Mouse (Mus musculus): ENCODE measurements at regions not wholly inside any gene's neighbourhood (a gene's known extent, or its start where the extent isn't known, plus 50 kb on each side); places are given as distances from the start of the nearest gene placed in this dataset.

DNA sequence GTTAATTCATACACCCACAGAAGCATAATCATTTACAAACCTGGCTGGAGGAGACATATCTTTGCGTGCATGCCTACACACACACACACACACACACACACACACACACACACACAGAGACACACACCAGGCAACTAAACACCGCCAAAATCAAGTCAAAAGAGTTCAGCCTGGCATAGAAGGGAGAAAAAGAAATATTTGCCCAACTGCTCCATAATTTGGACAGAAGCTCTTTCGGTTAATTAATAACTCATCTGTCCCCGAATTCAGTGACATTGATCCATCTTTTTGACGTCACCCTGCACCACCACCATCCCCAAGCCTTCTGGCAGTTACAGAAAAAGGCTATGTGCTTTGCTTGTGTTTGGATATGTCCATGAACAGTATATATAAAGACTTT is 444.9 kb downstream of the Tshz3 start:
- Histone ChIP-seq H3K9me3 (no peaks in the 10 kb centered on the region), H3K4me3 (no peak overlapping the region), H3K36me3 (no peaks in the 10 kb centered on the region), H3K27me3 (ENCODE audit: insufficient read depth, poor library complexity, severe bottlenecking) (no peaks in the 10 kb centered on the region), H3K27ac (no peak overlapping the region), H3K4me1 (0 out of 2 replicates have a peak, but pooled peaks cover 4% of the 10 kb centered on the region)
- WGBS, result 86% methylated on average over 5 of the region's 5 CpGs
- DNase-seq (ENCODE audit: low spot score), result no peak

DNA sequence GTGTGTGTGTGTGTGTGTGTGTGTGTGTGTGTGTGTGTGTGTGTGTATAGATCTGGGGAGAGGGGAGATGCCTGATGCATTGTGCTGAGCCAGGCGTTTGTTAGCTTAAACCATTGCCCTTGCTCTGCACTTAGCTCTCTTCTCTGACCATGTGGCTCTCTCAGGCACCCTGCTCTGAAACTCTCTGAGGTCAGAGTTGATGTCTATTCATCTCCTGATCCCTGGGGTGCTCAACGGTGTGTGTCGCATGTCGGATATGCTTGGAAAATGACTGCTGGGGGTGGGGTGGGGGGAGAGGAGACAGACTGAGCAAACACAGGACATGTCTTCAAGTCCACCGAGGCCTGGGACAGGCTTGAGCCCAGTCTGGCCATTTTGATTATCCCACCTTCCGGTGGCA is 446.4 kb downstream of the Tshz3 start:
- H3K27ac ChIP-seq, result no peak overlapping the region
- no peaks in the 10 kb centered on the region for H3K27me3 ChIP-seq (ENCODE audit: insufficient read depth, poor library complexity, severe bottlenecking)
- no peaks in the 10 kb centered on the region for H3K36me3 ChIP-seq
- no peak overlapping the region for H3K4me3 ChIP-seq
- H3K9me3 ChIP-seq, result no peaks in the 10 kb centered on the region
- 0 out of 2 replicates have a peak, but pooled peaks cover 4% of the 10 kb centered on the region for H3K4me1 ChIP-seq
- DNase-seq (ENCODE audit: low spot score), result no peak
- WGBS, result 54% methylated on average over 6 of the region's 6 CpGs

DNA sequence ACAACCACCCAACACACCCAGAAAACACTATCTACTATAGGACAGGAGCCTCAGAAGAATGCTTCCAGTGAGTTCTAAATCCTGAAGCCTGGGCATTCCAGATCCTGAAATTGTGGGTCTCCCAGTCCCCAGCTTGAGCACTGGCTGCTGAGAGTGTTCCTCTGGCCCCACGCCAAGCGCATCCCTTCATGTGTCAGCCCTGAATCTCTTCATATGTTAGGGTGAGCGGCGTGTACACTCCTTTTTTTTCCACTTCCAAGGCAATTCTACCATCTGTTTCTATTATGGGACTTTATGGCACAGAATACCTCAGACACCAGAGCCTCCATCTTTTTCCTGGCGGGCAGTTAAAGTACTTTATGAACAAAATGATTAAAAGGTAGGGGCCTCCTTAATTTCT is 451.8 kb downstream of the Tshz3 start:
- no peaks in the 10 kb centered on the region for H3K4me1 ChIP-seq
- no peaks in the 10 kb centered on the region for H3K36me3 ChIP-seq
- no peak overlapping the region for H3K4me3 ChIP-seq
- no peaks in the 10 kb centered on the region for H3K27me3 ChIP-seq (ENCODE audit: insufficient read depth, poor library complexity, severe bottlenecking)
- no peak for DNase-seq (ENCODE audit: low spot score)
- no peak overlapping the region for H3K27ac ChIP-seq
- 87% methylated on average over 5 of the region's 5 CpGs for WGBS
- H3K9me3 ChIP-seq, result no peaks in the 10 kb centered on the region

DNA sequence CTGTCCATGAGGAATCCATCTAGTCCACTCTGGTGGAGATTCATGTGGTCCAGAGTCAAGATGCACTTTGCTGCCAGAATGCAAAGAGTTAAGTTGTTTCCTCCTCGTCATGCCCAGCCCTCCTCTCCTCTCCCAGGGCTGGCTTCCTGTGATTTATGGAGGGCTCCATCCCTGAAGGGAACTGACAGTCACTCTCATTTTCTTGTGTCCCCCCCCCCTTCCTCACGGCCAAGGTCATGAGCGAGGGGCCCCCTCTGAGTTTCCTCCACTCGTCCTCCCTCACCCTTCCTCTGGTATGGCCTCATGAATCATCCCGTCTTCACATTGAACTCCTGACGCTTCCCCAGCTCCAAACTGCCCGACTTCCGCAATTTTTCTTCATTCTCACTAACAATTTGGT is 461.9 kb downstream of the Tshz3 start:
- H3K4me3 ChIP-seq, result no peak overlapping the region
- no peak for DNase-seq (ENCODE audit: low spot score)
- H3K27ac ChIP-seq, result no peak overlapping the region
- H3K9me3 ChIP-seq, result no peaks in the 10 kb centered on the region
- H3K27me3 ChIP-seq (ENCODE audit: insufficient read depth, poor library complexity, severe bottlenecking), result no peaks in the 10 kb centered on the region
- no peaks in the 10 kb centered on the region for H3K36me3 ChIP-seq
- WGBS, result 58% methylated on average over 8 of the region's 8 CpGs
- no peaks in the 10 kb centered on the region for H3K4me1 ChIP-seq

DNA sequence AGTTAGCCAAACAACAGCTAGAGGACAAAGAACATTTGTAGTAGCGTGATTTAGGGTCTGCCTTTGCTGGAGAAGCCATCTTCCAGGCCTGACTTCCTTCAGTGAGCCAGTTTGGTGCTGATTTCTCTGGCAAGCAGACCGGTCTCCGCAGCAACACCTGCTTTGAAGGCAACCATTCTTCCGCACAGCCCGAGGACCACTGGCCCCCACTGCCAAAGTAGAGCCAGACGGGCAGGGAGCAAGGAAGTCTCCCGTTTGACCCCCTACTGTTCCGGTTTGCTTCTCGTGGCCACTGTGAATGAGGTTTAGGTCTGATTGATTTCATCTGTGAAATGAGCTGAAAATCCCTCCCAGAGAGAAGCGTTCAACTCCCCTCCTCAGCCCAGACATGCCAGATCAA is 471.0 kb downstream of the Tshz3 start:
- Histone ChIP-seq H3K27me3 (ENCODE audit: insufficient read depth, poor library complexity, severe bottlenecking) (no peaks in the 10 kb centered on the region), H3K27ac (no peak overlapping the region), H3K4me3 (no peak overlapping the region), H3K4me1 (no peaks in the 10 kb centered on the region), H3K36me3 (no peaks in the 10 kb centered on the region), H3K9me3 (no peaks in the 10 kb centered on the region)
- DNase-seq (ENCODE audit: low spot score), result no peak
- 77% methylated on average over 10 of the region's 10 CpGs for WGBS

DNA sequence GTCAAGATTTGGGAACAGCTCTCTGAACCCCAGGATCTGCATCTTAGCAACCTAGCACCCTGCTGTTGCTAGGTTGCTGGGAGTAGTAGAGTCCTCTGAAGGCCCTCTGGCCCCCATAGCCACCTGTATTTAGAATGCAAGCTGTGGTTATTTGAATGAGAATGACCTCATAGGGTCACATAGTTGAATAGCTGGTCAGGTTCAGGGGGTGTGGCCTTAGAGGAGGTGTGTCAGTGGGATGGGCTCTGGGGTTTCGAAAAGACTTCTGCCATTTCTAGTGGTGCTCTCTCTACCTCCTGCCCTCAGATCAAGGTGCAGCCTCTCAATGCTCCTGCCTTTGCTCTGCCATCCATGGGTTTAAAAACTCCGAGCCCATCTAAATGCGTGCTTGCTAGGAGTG is 477.8 kb downstream of the Tshz3 start:
- H3K36me3 ChIP-seq, result no peaks in the 10 kb centered on the region
- no peaks in the 10 kb centered on the region for H3K9me3 ChIP-seq
- H3K4me3 ChIP-seq, result no peak overlapping the region
- H3K4me1 ChIP-seq, result peaks cover 8% of the 10 kb centered on the region; the same call in 1 of the 2 replicates
- DNase-seq (ENCODE audit: low spot score), result no peak
- H3K27ac ChIP-seq, result no peak overlapping the region
- WGBS, result 85% methylated on average over 3 of the region's 3 CpGs
- H3K27me3 ChIP-seq (ENCODE audit: insufficient read depth, poor library complexity, severe bottlenecking), result no peaks in the 10 kb centered on the region

DNA sequence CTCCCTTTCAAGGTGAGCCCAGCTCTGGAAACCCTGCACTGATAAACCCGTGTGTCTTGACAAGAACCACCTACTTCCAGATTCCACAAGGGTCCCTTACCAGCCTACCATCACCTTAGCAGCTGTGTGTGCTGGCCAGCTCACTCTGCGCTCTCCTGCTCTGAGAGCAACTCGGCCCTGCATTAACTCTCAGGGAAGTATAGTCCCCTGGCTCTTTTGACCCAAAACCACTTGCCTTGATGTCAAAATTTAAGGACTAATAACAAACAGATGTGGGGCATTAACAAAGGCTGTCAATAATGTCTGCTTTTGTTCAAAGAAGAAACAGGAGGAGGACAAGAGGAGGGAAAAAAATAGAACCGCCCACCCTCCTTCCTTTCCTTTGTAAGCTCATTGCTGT is 480.3 kb downstream of the Tshz3 start:
- Histone ChIP-seq H3K9me3 (no peaks in the 10 kb centered on the region), H3K4me3 (no peak overlapping the region), H3K4me1 (peaks cover 8% of the 10 kb centered on the region; the same call in 1 of the 2 replicates), H3K27ac (no peak overlapping the region), H3K36me3 (no peaks in the 10 kb centered on the region), H3K27me3 (ENCODE audit: insufficient read depth, poor library complexity, severe bottlenecking) (no peaks in the 10 kb centered on the region)
- WGBS, result 48% methylated on average over 4 of the region's 4 CpGs
- DNase-seq (ENCODE audit: low spot score), result no peak

DNA sequence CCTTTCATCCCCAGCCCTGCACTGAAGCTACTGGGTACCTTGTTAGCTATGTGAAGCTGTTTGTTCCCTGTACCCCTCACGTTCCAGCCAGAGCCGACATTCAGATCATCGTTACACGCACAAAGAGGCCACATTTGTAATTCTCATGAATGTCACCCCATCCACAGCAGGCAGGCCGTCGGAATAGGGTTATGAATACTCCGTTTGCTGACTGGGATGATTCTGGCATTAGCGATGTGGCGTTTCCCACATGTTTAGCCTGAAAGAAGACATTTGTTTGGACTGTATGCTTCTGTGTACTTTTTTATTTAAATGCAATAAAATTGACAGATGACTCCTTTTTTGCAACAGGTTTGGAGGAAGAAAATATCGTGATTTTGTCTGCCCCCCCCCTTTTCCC is 482.0 kb downstream of the Tshz3 start:
- no peak overlapping the region for H3K27ac ChIP-seq
- H3K27me3 ChIP-seq (ENCODE audit: insufficient read depth, poor library complexity, severe bottlenecking), result no peaks in the 10 kb centered on the region
- no peaks in the 10 kb centered on the region for H3K36me3 ChIP-seq
- DNase-seq (ENCODE audit: low spot score), result no peak
- H3K9me3 ChIP-seq, result no peaks in the 10 kb centered on the region
- peaks cover 8% of the 10 kb centered on the region; the same call in 1 of the 2 replicates for H3K4me1 ChIP-seq
- 81% methylated on average over 10 of the region's 10 CpGs for WGBS
- H3K4me3 ChIP-seq, result no peak overlapping the region

DNA sequence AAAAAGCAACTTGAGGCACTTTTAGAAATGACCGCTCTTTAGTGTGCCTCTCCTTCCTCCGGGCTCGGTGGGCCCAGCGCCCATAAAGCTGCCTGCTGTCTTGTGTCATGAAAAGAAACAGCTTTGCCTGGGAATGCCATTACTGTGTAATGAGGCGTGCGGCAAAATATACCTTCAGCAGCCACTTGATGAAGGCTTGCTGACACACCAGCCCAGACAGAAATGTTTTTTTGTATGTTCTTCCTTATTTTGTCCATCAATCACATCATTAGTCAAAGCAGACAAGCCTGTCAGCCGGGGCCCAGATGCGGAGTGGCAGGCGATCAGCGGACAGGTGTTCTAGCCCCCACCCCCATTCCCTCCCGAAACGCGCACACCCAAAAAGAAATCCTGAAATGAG is 482.5 kb downstream of the Tshz3 start:
- no peak overlapping the region for H3K4me3 ChIP-seq
- H3K27ac ChIP-seq, result no peak overlapping the region
- H3K27me3 ChIP-seq (ENCODE audit: insufficient read depth, poor library complexity, severe bottlenecking), result no peaks in the 10 kb centered on the region
- DNase-seq (ENCODE audit: low spot score), result no peak
- H3K9me3 ChIP-seq, result no peaks in the 10 kb centered on the region
- 75% methylated on average over 13 of the region's 13 CpGs for WGBS
- no peaks in the 10 kb centered on the region for H3K36me3 ChIP-seq
- H3K4me1 ChIP-seq, result peaks cover 8% of the 10 kb centered on the region; the same call in 1 of the 2 replicates

DNA sequence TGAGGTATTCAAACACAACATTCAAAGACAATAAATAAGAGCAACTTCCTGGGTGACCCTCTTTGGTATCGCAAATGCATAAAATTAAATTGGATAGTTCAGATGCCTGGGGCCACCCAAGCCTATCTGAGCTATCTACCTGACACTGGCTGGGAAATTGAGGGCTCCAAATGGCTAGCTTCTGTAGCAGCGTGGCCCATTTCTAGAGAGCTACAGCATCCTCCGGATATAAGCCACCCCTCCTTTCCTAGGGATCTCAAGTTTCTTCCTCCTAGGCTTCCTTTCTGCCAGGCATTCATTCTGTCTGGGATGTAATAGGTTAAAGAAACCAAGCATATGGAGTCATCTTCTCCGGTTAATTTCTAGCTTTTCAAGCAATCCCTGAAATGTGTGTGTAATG is 483.2 kb downstream of the Tshz3 start:
- no peak for DNase-seq (ENCODE audit: low spot score)
- no peaks in the 10 kb centered on the region for H3K36me3 ChIP-seq
- H3K27me3 ChIP-seq (ENCODE audit: insufficient read depth, poor library complexity, severe bottlenecking), result no peaks in the 10 kb centered on the region
- no peak overlapping the region for H3K4me3 ChIP-seq
- H3K27ac ChIP-seq, result no peak overlapping the region
- no peaks in the 10 kb centered on the region for H3K9me3 ChIP-seq
- 71% methylated on average over 4 of the region's 4 CpGs for WGBS
- peaks cover 8% of the 10 kb centered on the region; the same call in 1 of the 2 replicates for H3K4me1 ChIP-seq

DNA sequence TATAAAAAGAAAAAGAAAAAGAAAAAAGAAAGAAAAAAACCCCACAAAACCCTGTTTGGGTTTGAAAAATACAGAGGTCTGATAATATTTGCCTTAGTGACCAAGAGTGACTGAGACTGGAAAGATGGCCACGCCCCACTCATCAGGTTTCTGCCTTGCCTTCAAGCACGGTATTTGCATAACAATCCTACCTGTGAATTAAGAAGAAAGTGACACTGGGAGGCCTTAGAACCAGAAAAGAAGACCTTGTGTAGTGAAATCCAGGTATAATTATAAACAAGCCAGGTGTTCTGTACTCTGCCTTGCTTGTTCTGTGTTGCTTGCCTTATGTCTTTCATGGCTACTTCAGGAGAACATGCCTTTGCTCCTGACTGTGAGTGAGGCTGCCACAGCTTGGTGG is 494.6 kb downstream of the Tshz3 start:
- no peak overlapping the region for H3K27ac ChIP-seq
- 39% methylated on average over 2 of the region's 2 CpGs for WGBS
- no peaks in the 10 kb centered on the region for H3K27me3 ChIP-seq (ENCODE audit: insufficient read depth, poor library complexity, severe bottlenecking)
- no peak for DNase-seq (ENCODE audit: low spot score)
- H3K36me3 ChIP-seq, result no peaks in the 10 kb centered on the region
- H3K4me1 ChIP-seq, result no peaks in the 10 kb centered on the region
- H3K4me3 ChIP-seq, result no peak overlapping the region
- H3K9me3 ChIP-seq, result no peaks in the 10 kb centered on the region

DNA sequence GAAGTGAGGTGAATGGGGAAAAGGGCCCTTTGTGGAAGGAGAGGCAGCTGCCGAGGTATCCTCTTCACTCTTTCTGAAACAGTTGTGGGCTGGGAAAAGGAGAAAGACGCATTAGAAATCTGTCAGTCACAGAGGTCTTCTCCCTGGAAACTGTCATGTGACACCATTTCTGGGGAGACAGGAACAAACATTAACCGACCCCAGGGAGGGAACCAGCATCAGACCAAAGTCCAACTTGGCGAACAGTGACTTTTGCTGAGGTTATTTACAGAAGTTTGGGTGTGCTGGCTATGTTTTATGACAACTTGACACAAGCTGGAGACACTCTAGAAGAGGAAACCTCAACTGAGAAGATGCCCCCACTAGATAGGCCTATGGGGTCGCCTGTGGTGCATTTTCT is 506.9 kb downstream of the Tshz3 start:
- Histone ChIP-seq H3K4me3 (no peak overlapping the region), H3K9me3 (no peaks in the 10 kb centered on the region), H3K36me3 (no peaks in the 10 kb centered on the region), H3K27me3 (ENCODE audit: insufficient read depth, poor library complexity, severe bottlenecking) (no peaks in the 10 kb centered on the region), H3K4me1 (no peaks in the 10 kb centered on the region), H3K27ac (no peak overlapping the region)
- no peak for DNase-seq (ENCODE audit: low spot score)
- WGBS, result 61% methylated on average over 5 of the region's 5 CpGs

DNA sequence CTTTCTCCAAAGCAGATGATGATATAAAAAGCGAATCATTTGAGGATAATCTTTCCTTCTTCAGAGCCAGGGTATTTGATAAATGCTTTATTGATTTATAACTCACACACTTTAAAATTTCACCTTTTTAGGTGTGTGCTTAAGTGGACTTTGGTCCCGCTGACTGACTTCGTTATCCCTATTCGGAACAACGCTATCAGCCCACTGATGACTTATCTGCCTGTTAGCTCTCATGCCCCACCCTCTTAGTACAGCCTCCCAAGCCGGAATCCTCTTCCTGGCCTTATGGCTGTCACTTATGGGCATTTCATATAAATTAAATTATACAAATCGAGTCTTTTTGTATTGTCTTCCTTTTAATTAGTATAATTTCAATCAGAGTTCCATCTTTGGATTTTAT is 510.4 kb downstream of the Tshz3 start:
- 78% methylated on average over 7 of the region's 7 CpGs for WGBS
- no peaks in the 10 kb centered on the region for H3K27me3 ChIP-seq (ENCODE audit: insufficient read depth, poor library complexity, severe bottlenecking)
- no peak overlapping the region for H3K4me3 ChIP-seq
- no peak overlapping the region for H3K27ac ChIP-seq
- H3K9me3 ChIP-seq, result no peaks in the 10 kb centered on the region
- H3K4me1 ChIP-seq, result peaks cover under 1% of the 10 kb centered on the region; the same call in 1 of the 2 replicates
- DNase-seq (ENCODE audit: low spot score), result no peak
- H3K36me3 ChIP-seq, result no peaks in the 10 kb centered on the region

DNA sequence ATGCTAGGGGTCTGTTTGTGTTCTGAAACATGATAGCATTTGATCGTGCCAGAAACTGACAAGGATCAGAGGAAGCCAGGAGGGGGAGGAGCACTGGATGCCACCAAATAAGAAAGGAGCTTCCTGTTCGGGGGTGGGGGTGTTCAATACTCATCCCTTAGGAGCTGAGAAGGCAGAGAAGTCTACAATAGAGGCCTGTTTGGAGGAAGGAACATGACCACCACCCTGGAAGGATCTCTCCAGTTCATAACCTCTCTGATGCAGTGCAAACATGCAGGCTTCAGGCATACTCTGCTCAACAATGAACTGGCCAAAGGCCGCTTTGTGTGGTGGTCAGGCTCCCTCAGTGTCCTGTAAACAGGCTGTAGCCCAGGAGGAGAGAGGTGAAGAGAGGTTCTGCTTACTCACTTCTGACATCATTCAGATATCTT is 515.8 kb downstream of the Tshz3 start:
- WGBS, result 31% methylated on average over 3 of the region's 3 CpGs
- peaks cover 11% of the 10 kb centered on the region for H3K4me1 ChIP-seq
- no peaks in the 10 kb centered on the region for H3K36me3 ChIP-seq
- H3K4me3 ChIP-seq, result peak overlapping the region; percentile 32
- H3K27ac ChIP-seq, result no peak overlapping the region; the same call in 1 of the 2 replicates
- DNase-seq (ENCODE audit: low spot score), result peak; percentile 70
- no peaks in the 10 kb centered on the region for H3K27me3 ChIP-seq (ENCODE audit: insufficient read depth, poor library complexity, severe bottlenecking)
- no peaks in the 10 kb centered on the region for H3K9me3 ChIP-seq

Data from heart, embryonic 10.5 days (tissue).